Mouse (Mus musculus) heart, embryonic 12.5 days (tissue): ENCODE measurements around the gene Thada. TPM values are rescaled to one million over a fixed set of nuclear protein-coding genes. Genes with fewer than 3 reads are reported as not detected.

Experiments
- ATAC-seq: fragments of 200-750 bp; cut with Nextera tagmentation; 2 replicates; pipeline ENCODE4 v1.8.0; 2017; ENCODE audit warnings: moderate TSS enrichment, moderate library complexity; ENCODE audit not compliant: insufficient number of reproducible peaks, low FRiP score
- H3K27ac ChIP-seq: fragments of 300-500 bp; sonication (generic); 2 replicates; pipeline ENCODE4 v1.5.1; 2016; ENCODE audit warnings: mild to moderate bottlenecking, moderate library complexity; ENCODE audit not compliant: poor library complexity, severe bottlenecking
- H3K27me3 ChIP-seq: fragments of 300-500 bp; sonication (generic); replicated peaks from 2 replicates; pipeline ENCODE4 v1.6.1; 2016; ENCODE audit warnings: mild to moderate bottlenecking, moderate library complexity
- H3K36me3 ChIP-seq: fragments of 300-500 bp; sonication (generic); 2 replicates; pipeline ENCODE4 v1.6.1; 2016; ENCODE audit warnings: mild to moderate bottlenecking, moderate library complexity
- H3K4me1 ChIP-seq: fragments of 300-500 bp; sonication (generic); replicated peaks from 2 replicates; pipeline ENCODE4 v1.6.1; 2016; ENCODE audit warnings: mild to moderate bottlenecking
- H3K4me2 ChIP-seq: fragments of 300-500 bp; sonication (generic); 2 replicates; pipeline ENCODE4 v1.6.1; 2016; ENCODE audit warnings: mild to moderate bottlenecking, moderate library complexity
- H3K4me3 ChIP-seq: fragments of 300-500 bp; sonication (generic); 2 replicates; pipeline ENCODE4 v1.5.1; 2016; ENCODE audit warnings: mild to moderate bottlenecking
- H3K9ac ChIP-seq: fragments of 300-500 bp; sonication (generic); 2 replicates; pipeline ENCODE4 v1.6.1; 2016; ENCODE audit warnings: mild to moderate bottlenecking, moderate library complexity
- H3K9me3 ChIP-seq: fragments of 300-500 bp; sonication (generic); replicated peaks from 2 replicates; pipeline ENCODE4 v1.6.1; 2016; ENCODE audit warnings: mild to moderate bottlenecking, moderate library complexity
- WGBS: fragments of 180-500 bp; shearing (Covaris S2); methylation state at CpG from one replicate; pipeline ENCODE4 v1.1.7; 2016; 5-methylcytosine and 5-hydroxymethylcytosine counted together
- polyA plus RNA-seq: library from polyadenylated mRNA; unstranded; fragments of >200 nt; fragmentation: Nextera tagmentation; extraction: Ambion mirVana; gene quantifications from 2 replicates; pipeline ENCODE4 v1.2.1, GENCODE M21; 2016

The Thada gene
- polyA plus RNA-seq, 1 experiment from 2014 or later, result 6.4 TPM

DNA sequence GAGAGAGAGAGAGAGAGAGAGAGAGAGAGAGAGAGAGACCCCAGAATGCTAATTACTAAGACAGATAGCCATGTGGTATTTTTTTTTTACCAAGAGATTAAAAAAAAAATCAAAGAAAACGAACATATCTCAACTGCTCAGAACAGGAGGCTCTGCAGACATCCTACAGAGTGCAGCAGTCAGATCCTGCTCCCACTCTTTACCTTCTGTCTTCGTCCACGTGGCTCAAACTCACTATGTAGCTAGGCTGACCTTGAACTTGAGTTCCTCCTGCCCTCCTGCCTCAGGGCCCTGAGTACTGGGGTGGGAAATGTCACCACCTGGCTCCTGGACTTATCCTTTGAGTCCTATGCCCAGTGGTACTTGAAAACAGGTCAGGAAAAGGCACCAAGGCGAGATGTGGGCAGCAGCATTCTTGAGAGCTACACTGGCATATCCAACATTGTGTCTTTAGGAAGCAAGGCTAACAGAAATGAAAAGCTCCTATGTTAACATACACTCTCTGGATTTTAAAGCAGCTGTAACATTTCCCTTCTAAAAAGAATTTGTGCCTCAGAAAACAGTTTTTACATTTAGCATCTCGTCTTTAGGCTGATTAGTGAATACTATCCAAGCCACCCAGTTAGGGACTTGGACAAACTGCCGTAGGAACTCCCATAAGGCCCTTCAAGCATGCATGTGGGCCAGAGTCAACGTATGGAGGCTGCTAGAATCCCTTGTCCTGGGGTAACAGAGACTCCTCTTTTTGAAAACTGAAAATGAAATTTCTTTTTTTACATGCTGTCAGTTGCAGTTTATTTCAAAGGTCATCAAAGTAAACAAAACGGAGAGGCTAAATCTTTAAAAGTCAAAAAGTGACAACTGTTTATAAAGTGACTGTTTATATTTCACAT is 183.4 kb downstream of the Thada start:
- no peak overlapping the region for H3K4me3 ChIP-seq
- H3K9me3 ChIP-seq, result peaks cover 2% of the 10 kb centered on the region; the same call in 1 of the 2 replicates
- H3K27me3 ChIP-seq, result no peaks in the 10 kb centered on the region
- no peak overlapping the region for H3K27ac ChIP-seq
- ATAC-seq, result no peak
- H3K36me3 ChIP-seq, result no peaks in the 10 kb centered on the region
- H3K4me1 ChIP-seq, result peaks cover 20% of the 10 kb centered on the region
- no peak overlapping the region for H3K4me2 ChIP-seq
- WGBS, result 72% methylated on average over 8 of the region's 8 CpGs
- H3K9ac ChIP-seq, result no peak overlapping the region

- no peak overlapping the region for H3K27ac ChIP-seq
- no peak overlapping the region for H3K4me3 ChIP-seq
- no peak overlapping the region for H3K9ac ChIP-seq
- no peaks in the 10 kb centered on the region for H3K36me3 ChIP-seq
- no peaks in the 10 kb centered on the region for H3K27me3 ChIP-seq
- WGBS, result 88% methylated on average over 8 of the region's 8 CpGs
- peaks cover 46% of the 10 kb centered on the region for H3K4me1 ChIP-seq
- no peak overlapping the region for H3K4me2 ChIP-seq
- no peaks in the 10 kb centered on the region for H3K9me3 ChIP-seq
- ATAC-seq, result no peak
Observed at GRCm38 (mm10) chr17:84279001-84279400, 187.0 kb downstream of the Thada start.

GRCm38 (mm10) chr17:84278193-84278953 is 187.6 kb downstream of the Thada start:
- Histone ChIP-seq H3K27ac (no peak overlapping the region), H3K4me3 (no peak overlapping the region), H3K27me3 (no peaks in the 10 kb centered on the region), H3K4me2 (no peak overlapping the region), H3K36me3 (no peaks in the 10 kb centered on the region), H3K9me3 (no peaks in the 10 kb centered on the region), H3K9ac (no peak overlapping the region), H3K4me1 (peaks cover 50% of the 10 kb centered on the region)
- WGBS, result 77% methylated on average over 5 of the region's 5 CpGs
- no peak for ATAC-seq

DNA sequence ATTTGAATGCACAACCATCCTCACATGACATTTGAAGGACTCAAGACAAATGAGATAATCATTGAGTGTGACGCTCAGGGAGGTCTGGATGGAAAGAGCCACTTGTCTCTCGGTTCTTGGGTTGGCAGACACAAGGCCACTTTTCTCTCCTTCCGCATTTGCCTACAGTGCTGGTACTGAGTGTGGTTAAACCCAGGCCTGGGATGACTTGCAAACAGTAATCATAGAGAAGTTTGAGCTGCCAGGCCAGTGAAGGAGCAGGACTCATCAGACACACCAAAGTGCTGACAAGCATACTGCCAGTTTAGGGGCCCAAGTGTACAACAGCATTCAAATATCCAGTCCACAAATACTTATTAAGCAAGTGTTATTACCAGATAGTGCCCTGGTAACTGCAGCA is 191.0 kb downstream of the Thada start:
- no peaks in the 10 kb centered on the region for H3K27me3 ChIP-seq
- 0 out of 2 replicates have a peak, but pooled peaks have one; percentile 6 for ATAC-seq
- no peaks in the 10 kb centered on the region for H3K36me3 ChIP-seq
- H3K9me3 ChIP-seq, result no peaks in the 10 kb centered on the region
- H3K4me2 ChIP-seq, result no peak overlapping the region
- no peak overlapping the region for H3K4me3 ChIP-seq
- no peak overlapping the region for H3K9ac ChIP-seq
- WGBS, result 58% methylated on average over 3 of the region's 3 CpGs
- peaks cover 59% of the 10 kb centered on the region for H3K4me1 ChIP-seq
- H3K27ac ChIP-seq, result peak overlapping the region; percentile 87

- H3K27ac ChIP-seq, result peak overlapping the region; percentile 87
- H3K4me1 ChIP-seq, result peaks cover 59% of the 10 kb centered on the region
- no peaks in the 10 kb centered on the region for H3K9me3 ChIP-seq
- no peak overlapping the region for H3K4me2 ChIP-seq
- no peaks in the 10 kb centered on the region for H3K27me3 ChIP-seq
- no peak for ATAC-seq
- 44% methylated on average over 6 of the region's 6 CpGs for WGBS
- H3K4me3 ChIP-seq, result no peak overlapping the region
- H3K36me3 ChIP-seq, result no peaks in the 10 kb centered on the region
- H3K9ac ChIP-seq, result 0 out of 2 replicates have a peak overlapping the region, but pooled peaks have one; percentile 3
Observed at GRCm38 (mm10) chr17:84274163-84274562, 191.8 kb downstream of the Thada start.

DNA sequence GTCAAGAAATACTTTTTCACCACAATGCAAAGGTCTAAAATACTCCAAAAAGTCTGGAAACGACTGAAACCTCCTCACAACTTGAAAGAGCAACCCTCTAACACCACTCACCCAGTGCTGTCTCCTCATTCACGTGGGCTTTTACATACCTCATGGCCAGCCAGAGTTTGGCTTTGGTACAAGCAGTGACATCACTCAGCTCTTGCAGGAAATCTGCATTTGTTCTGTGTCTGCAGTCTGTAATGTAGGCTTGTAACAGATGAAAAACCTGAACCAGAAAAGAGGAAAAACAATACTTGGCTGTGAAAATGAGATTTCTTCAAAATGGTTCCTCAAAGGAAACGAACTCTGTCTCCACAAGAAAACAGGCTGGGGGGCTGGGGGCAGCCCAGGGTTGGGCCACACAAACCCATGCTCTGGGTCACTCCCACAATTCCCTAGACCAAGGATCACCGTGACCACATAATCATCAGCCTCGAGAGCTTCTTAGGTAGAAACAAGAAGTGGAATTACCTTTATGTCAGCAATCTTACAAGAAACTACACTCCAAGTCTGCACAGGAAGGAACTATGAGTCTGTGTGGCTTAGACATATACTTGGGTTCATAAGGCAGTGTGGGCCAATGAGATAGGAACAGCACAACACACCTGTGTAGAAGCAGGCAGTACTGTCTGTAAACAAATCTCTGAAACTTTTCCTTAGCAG is 193.3 kb downstream of the Thada start:
- no peak overlapping the region for H3K4me2 ChIP-seq
- 42% methylated on average over 5 of the region's 5 CpGs for WGBS
- H3K4me1 ChIP-seq, result peaks cover 59% of the 10 kb centered on the region
- peak overlapping the region; percentile 87 for H3K27ac ChIP-seq
- no peaks in the 10 kb centered on the region for H3K9me3 ChIP-seq
- no peaks in the 10 kb centered on the region for H3K36me3 ChIP-seq
- ATAC-seq, result peak; percentile 74; the same call in 1 of the 2 replicates
- no peak overlapping the region for H3K9ac ChIP-seq
- H3K4me3 ChIP-seq, result no peak overlapping the region
- H3K27me3 ChIP-seq, result no peaks in the 10 kb centered on the region

- no peak overlapping the region for H3K4me2 ChIP-seq
- no peak overlapping the region for H3K27ac ChIP-seq
- no peaks in the 10 kb centered on the region for H3K36me3 ChIP-seq
- WGBS, result 81% methylated on average over 6 of the region's 6 CpGs
- no peaks in the 10 kb centered on the region for H3K9me3 ChIP-seq
- no peaks in the 10 kb centered on the region for H3K27me3 ChIP-seq
- no peak overlapping the region for H3K9ac ChIP-seq
- H3K4me3 ChIP-seq, result no peak overlapping the region
- peaks cover 56% of the 10 kb centered on the region for H3K4me1 ChIP-seq
- ATAC-seq, result no peak
Observed at GRCm38 (mm10) chr17:84271566-84272202, 194.3 kb downstream of the Thada start.

- 91% methylated on average over 5 of the region's 5 CpGs for WGBS
- H3K4me1 ChIP-seq, result peaks cover 64% of the 10 kb centered on the region
- no peak overlapping the region for H3K9ac ChIP-seq
- ATAC-seq, result no peak
- H3K9me3 ChIP-seq, result no peaks in the 10 kb centered on the region
- no peaks in the 10 kb centered on the region for H3K27me3 ChIP-seq
- H3K4me2 ChIP-seq, result no peak overlapping the region
- H3K4me3 ChIP-seq, result no peak overlapping the region
- H3K36me3 ChIP-seq, result no peaks in the 10 kb centered on the region
- H3K27ac ChIP-seq, result no peak overlapping the region
Observed at GRCm38 (mm10) chr17:84269722-84270121, 196.3 kb downstream of the Thada start.

GRCm38 (mm10) chr17:84268450-84268849 is 197.6 kb downstream of the Thada start:
- no peaks in the 10 kb centered on the region for H3K9me3 ChIP-seq
- WGBS, result 56% methylated on average over 3 of the region's 3 CpGs
- ATAC-seq, result 0 out of 2 replicates have a peak, but pooled peaks have one; percentile 43
- no peaks in the 10 kb centered on the region for H3K36me3 ChIP-seq
- no peak overlapping the region for H3K4me3 ChIP-seq
- no peak overlapping the region for H3K9ac ChIP-seq
- H3K27ac ChIP-seq, result peak overlapping the region; percentile 18
- H3K27me3 ChIP-seq, result no peaks in the 10 kb centered on the region
- H3K4me2 ChIP-seq, result no peak overlapping the region
- H3K4me1 ChIP-seq, result peaks cover 60% of the 10 kb centered on the region

DNA sequence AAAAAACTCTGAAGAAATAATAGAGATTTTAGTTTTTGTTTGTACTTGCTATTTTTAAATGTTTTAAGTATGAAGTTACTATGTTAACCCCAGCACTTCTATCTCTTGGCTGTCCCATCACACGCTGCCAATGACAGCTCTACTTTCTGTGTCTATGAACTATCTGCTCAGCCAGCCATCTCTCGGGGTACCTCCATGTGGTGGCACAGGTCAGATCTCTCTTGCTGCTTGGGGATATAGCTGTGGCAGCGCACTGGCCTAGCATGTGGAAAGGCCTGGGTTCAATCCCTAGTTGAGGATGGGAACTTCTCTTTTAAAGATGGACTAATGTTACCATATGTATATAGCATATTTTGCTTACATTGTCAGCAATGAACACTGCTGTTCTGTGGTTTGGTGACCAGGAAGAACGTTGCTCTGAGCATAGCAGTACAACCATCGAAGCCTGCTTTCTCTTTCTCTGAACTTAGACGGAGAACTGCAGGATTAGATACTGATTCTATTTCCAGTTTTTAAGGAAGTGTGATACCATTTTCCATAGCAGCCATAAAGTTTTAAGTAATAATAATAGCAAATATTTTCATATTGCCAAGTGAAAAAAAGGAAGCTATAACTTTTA is 198.4 kb downstream of the Thada start:
- Histone ChIP-seq H3K4me1 (peaks cover 52% of the 10 kb centered on the region), H3K36me3 (no peaks in the 10 kb centered on the region), H3K27me3 (no peaks in the 10 kb centered on the region), H3K9ac (no peak overlapping the region), H3K27ac (peak overlapping the region; percentile 64; the same call in 1 of the 2 replicates), H3K4me3 (no peak overlapping the region), H3K4me2 (no peak overlapping the region), H3K9me3 (no peaks in the 10 kb centered on the region)
- no peak for ATAC-seq
- WGBS, result 76% methylated on average over 6 of the region's 6 CpGs
